Mouse (Mus musculus) stomach, embryonic 15.5 days (tissue): ENCODE data around the gene Pmf1. TPM values are rescaled to one million over a fixed set of nuclear protein-coding genes. Genes with fewer than 3 reads are reported as not detected.
A peak's percentile ranks its signal among the peaks of the same experiment; 100 is the strongest.
"Not testable (repeated sequence)": the region's sequence is repeated elsewhere in the genome, so short reads cannot be mapped to it uniquely, and the experiment has no call there.

Experiments used
- ATAC-seq: fragments of 200-750 bp; cut with Nextera tagmentation; 2 replicates; pipeline ENCODE4 v1.8.0; 2017; ENCODE audit warnings: low read depth, moderate number of reproducible peaks, moderate TSS enrichment; ENCODE audit not compliant: insufficient read depth, low FRiP score
- H3K27ac ChIP-seq: fragments of 300-500 bp; sonication (generic); 2 replicates; pipeline ENCODE4 v1.5.1; 2015; ENCODE audit warnings: mild to moderate bottlenecking, inconsistent platforms
- H3K27me3 ChIP-seq: fragments of 300-500 bp; sonication (generic); replicated peaks from 2 replicates; pipeline ENCODE4 v1.6.1; 2015; ENCODE audit warnings: inconsistent platforms
- H3K36me3 ChIP-seq: fragments of 300-500 bp; sonication (generic); 2 replicates; pipeline ENCODE4 v1.6.1; 2015; ENCODE audit warnings: inconsistent platforms
- H3K4me1 ChIP-seq: fragments of 300-500 bp; sonication (generic); 2 replicates; pipeline ENCODE4 v1.6.1; 2015; ENCODE audit warnings: inconsistent platforms
- H3K4me2 ChIP-seq: fragments of 300-500 bp; sonication (generic); 2 replicates; pipeline ENCODE4 v1.6.1; 2015; ENCODE audit warnings: mild to moderate bottlenecking, inconsistent platforms
- H3K4me3 ChIP-seq: fragments of 300-500 bp; sonication (generic); replicated peaks from 2 replicates; pipeline ENCODE4 v1.5.1; 2015; ENCODE audit warnings: inconsistent platforms
- H3K9ac ChIP-seq: fragments of 300-500 bp; sonication (generic); 2 replicates; pipeline ENCODE4 v1.6.1; 2015; ENCODE audit warnings: inconsistent platforms
- H3K9me3 ChIP-seq: fragments of 300-500 bp; sonication (generic); 2 replicates; pipeline ENCODE4 v1.6.1; 2016; ENCODE audit warnings: inconsistent platforms
- WGBS: fragments of 180-500 bp; shearing (Covaris S2); methylation state at CpG from one replicate; pipeline ENCODE4 v1.1.7; 2015; 5-methylcytosine and 5-hydroxymethylcytosine counted together
- polyA plus RNA-seq: library from polyadenylated mRNA; unstranded; fragments of >200 nt; fragmentation: Nextera tagmentation; extraction: Ambion mirVana; gene quantifications from 2 replicates; pipeline ENCODE4 v1.2.1, GENCODE M21; 2015

The Pmf1 gene
- polyA plus RNA-seq, 1 experiment from 2014 or later, result 115 TPM

- peaks cover 18% of the 10 kb centered on the region for H3K4me1 ChIP-seq
- H3K9me3 ChIP-seq, result no peaks in the 10 kb centered on the region
- peak overlapping the region; percentile 32 for H3K4me3 ChIP-seq
- H3K27ac ChIP-seq, result no peak overlapping the region
- H3K27me3 ChIP-seq, result no peaks in the 10 kb centered on the region
- WGBS, result 12% methylated on average over 29 of the region's 29 CpGs
- peak; percentile 65 for ATAC-seq
- no peaks in the 10 kb centered on the region for H3K36me3 ChIP-seq
- no peak overlapping the region for H3K9ac ChIP-seq
- H3K4me2 ChIP-seq, result peak overlapping the region; percentile 58
Measured at GRCm38 (mm10) chr3:88436395-88437201, 26.5 kb upstream of the Pmf1 start.

GRCm38 (mm10) chr3:88435515-88435914, 25.4 kb upstream of the Pmf1 start:
- H3K9me3 ChIP-seq, result no peaks in the 10 kb centered on the region
- H3K36me3 ChIP-seq, result no peaks in the 10 kb centered on the region
- H3K27me3 ChIP-seq, result no peaks in the 10 kb centered on the region
- H3K9ac ChIP-seq, result no peak overlapping the region
- WGBS, result 64% methylated on average over 10 of the region's 10 CpGs
- no peak overlapping the region for H3K4me3 ChIP-seq
- H3K27ac ChIP-seq, result no peak overlapping the region
- ATAC-seq, result 0 out of 2 replicates have a peak, but pooled peaks have one; percentile 37
- H3K4me1 ChIP-seq, result peaks cover 15% of the 10 kb centered on the region
- H3K4me2 ChIP-seq, result no peak overlapping the region

- H3K9me3 ChIP-seq, H3K27ac ChIP-seq, H3K27me3 ChIP-seq, H3K4me3 ChIP-seq, H3K36me3 ChIP-seq, H3K4me2 ChIP-seq, ATAC-seq, H3K9ac ChIP-seq: not testable (repeated sequence)
- H3K4me1 ChIP-seq, result peaks cover 11% of the 10 kb centered on the region
- WGBS, result 69% methylated on average over 8 of the region's 8 CpGs
Measured at GRCm38 (mm10) chr3:88428639-88429038, 18.5 kb upstream of the Pmf1 start.

DNA sequence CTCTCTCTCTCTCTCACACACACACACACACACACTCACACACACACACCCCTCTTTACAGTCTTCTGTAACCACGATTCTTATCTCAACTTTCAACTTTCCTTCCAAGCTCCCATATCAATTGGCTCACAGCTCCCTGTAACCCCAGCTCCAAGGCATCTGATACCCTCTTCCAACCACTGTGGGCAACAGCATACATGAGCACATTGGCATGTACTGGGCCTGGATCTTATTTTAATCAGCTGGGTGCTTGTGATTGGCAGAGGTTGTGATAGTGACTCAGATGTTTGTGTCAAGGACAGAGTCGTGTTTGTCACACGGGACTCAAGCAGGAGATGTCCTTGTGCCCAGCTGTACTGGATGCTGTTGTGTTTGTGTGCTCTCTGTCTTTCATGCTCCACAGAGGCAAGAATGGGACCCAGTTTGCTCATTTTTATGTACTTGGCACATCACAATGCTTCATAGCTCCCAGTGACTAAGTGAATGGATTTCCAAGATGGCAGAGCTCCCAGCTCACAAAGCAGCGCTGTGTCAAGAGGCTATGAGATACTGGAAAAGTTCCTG, 17.3 kb upstream of the Pmf1 start:
- Histone ChIP-seq H3K27me3 (no peaks in the 10 kb centered on the region), H3K9me3 (no peaks in the 10 kb centered on the region), H3K4me1 (peaks cover 20% of the 10 kb centered on the region), H3K4me2 (no peak overlapping the region), H3K4me3 (no peak overlapping the region), H3K27ac (no peak overlapping the region), H3K9ac (no peak overlapping the region), H3K36me3 (no peaks in the 10 kb centered on the region)
- WGBS, result 75% methylated on average over 4 of the region's 4 CpGs
- ATAC-seq, result no peak

DNA sequence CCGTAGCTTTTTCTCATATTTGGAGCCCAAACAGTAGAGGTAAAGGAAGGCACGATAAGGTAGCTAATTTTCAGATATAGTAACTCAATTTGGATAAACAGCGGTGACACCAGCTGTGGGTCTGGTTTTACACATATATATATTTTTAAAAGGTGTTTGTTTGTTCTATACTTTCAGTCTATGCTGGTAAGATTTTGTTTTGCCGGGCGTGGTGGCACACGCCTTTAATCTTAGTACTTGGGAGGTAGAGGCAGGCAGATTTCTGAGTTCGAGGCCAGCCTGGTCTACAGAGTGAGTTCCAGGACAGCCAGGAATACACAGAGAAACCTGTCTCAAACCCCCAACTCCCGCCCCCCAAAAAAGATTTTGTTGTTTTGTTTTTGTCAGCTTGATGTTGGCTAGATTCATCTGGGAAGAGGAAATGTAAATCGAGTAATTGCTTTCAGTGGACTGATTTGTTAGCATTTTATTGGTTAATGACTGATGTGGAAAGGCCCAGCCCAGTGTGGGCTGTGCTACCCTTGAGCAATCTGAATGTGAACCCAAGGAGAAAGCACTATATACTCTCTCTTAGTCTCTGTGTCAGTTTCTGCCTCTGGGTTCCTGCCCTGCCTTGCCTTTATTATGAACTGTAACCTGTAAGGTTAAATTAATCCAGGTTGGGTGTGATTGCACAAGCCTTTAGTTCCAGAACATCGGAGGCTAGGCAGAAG, 15.7 kb upstream of the Pmf1 start:
- 82% methylated on average over 10 of the region's 10 CpGs for WGBS
- H3K9me3 ChIP-seq, result no peaks in the 10 kb centered on the region
- H3K4me2 ChIP-seq, result peak overlapping the region; percentile 41
- H3K9ac ChIP-seq, result no peak overlapping the region
- H3K4me3 ChIP-seq, result no peak overlapping the region
- H3K4me1 ChIP-seq, result peaks cover 28% of the 10 kb centered on the region
- H3K36me3 ChIP-seq, result no peaks in the 10 kb centered on the region; the same call in 1 of the 2 replicates
- H3K27ac ChIP-seq, result no peak overlapping the region
- H3K27me3 ChIP-seq, result no peaks in the 10 kb centered on the region
- no peak for ATAC-seq

GRCm38 (mm10) chr3:88425330-88425689, 15.2 kb upstream of the Pmf1 start:
- no peaks in the 10 kb centered on the region for H3K9me3 ChIP-seq

DNA sequence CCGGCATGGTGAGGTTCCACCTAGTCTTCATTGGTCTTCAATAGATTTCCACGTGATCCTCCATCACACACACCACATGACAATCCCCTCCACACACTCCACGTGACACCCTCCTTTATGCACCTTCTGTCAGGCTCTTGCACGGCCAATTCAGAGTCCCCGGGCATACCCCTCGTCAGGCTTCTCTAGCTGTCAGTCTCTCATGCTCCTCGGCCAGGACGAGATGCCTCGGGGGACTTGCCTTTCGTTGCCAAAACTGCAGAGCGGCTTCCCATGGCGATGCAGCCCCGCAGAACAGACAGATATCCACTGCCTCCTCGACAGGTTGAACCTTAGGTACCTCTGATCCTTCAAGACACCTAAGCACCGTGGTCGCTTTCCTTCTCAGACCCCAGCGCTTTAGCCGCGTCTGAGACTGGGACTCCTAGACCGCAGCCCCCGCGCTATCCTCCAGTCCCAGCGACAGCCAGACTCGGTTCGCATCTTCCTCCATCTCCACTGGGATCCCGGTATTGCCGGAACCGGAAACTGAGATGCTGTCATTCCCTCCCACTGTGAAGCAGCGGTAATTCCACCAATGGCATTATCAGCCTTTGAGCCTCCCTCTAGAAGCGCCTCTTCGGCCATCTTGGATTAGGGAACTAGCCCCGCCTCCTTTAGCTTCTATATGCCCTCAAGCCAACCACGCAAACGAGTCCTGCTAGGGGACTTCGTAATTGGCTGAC, 14.6 kb upstream of the Pmf1 start, which contains the start of gene Slc25a44:
TSS of gene Slc25a44 (minus strand) at position 535 of the 725 bp plus-strand sequence.
- H3K4me2 ChIP-seq, result peak within 1 kb of the TSS; percentile 89
- no peaks in the 10 kb centered on the region for H3K27me3 ChIP-seq
- peak within 1 kb of the TSS; percentile 70 for H3K4me3 ChIP-seq
- 1% methylated on average over 35 of the region's 35 CpGs for WGBS
- ATAC-seq, result peak; percentile 99
- H3K4me1 ChIP-seq, result peaks cover 28% of the 10 kb centered on the region
- no peaks in the 10 kb centered on the region for H3K9me3 ChIP-seq
- H3K36me3 ChIP-seq, result peaks cover 10% of the 10 kb centered on the region; the same call in 1 of the 2 replicates
- peak within 1 kb of the TSS; percentile 26; the same call in 1 of the 2 replicates for H3K27ac ChIP-seq
- H3K9ac ChIP-seq, result peak within 1 kb of the TSS; percentile 55

More at GRCm38 (mm10) chr3:88425330-88425689, 15.2 kb upstream of the Pmf1 start:
- H3K9ac ChIP-seq, result no peak overlapping the region
- peak overlapping the region; percentile 70 for H3K4me3 ChIP-seq
- peak overlapping the region; percentile 26; the same call in 1 of the 2 replicates for H3K27ac ChIP-seq
- H3K27me3 ChIP-seq, result no peaks in the 10 kb centered on the region
- ATAC-seq, result no peak
- WGBS, result 13% methylated on average over 2 of the region's 2 CpGs
- peaks cover 5% of the 10 kb centered on the region; the same call in 1 of the 2 replicates for H3K36me3 ChIP-seq
- peak overlapping the region; percentile 41 for H3K4me2 ChIP-seq
- H3K4me1 ChIP-seq, result peaks cover 28% of the 10 kb centered on the region

DNA sequence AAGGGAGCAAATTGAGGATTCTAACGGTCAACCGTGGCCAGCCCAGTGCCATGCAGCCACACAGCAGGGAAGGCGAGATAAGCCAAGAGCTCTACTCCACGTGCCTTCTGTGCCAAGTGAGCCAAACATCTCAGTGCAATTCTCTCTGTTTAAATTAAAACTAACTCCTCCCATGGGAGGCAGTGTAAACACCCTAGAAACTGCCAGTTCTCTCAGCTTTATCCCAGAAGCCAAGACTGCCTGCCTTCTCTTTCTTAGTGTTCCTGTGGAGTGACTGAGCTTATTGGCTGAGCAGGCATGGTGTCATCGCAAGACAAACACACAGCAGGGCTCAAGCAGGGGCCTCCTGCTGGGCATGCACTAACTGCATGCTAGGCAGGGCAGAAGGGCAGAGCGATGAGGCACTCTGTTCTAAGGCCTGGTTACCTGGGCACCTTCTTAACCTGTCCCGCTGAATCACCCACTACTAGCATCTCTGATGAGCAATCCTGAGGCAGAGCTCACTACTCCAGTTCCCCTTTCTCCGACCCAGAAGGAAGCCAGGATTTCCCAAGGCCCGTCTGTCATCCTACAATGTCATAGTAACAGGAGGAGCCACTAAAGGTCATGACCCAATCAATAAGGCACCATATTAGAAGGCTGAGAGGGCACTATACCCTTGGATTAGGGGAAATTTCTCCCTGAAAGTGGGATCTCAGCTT, 12.0 kb upstream of the Pmf1 start:
- Histone ChIP-seq H3K9me3 (no peaks in the 10 kb centered on the region), H3K9ac (no peak overlapping the region), H3K27me3 (no peaks in the 10 kb centered on the region), H3K4me2 (peak overlapping the region; percentile 8; the same call in 1 of the 2 replicates), H3K27ac (peak overlapping the region; percentile 67), H3K36me3 (peaks cover 17% of the 10 kb centered on the region; the same call in 1 of the 2 replicates), H3K4me1 (peaks cover 28% of the 10 kb centered on the region), H3K4me3 (no peak overlapping the region)
- ATAC-seq, result peak; percentile 25
- WGBS, result 32% methylated on average over 9 of the region's 9 CpGs

DNA sequence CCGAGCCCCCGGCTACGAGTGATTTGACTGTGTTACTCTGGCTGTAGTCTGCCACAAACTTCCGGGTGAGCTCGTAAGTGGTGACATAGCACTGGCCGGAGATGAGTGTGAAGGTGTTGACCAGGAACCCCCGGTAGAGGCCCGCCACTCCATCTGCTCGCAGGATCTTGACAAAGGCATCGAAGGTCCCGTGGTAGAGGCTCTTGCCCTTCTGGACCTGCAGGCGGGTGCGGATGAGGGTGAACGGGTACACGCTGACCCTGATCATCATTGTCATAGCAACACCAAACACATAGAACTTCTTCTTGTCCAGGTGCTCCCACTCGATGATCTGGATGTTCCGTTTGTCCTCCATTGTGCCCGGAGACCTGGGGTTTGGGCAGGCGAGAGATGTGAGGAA, 10.6 kb upstream of the Pmf1 start:
- Histone ChIP-seq H3K4me3 (no peak overlapping the region), H3K4me2 (no peak overlapping the region), H3K27ac (no peak overlapping the region), H3K9ac (no peak overlapping the region), H3K36me3 (peaks cover 23% of the 10 kb centered on the region; the same call in 1 of the 2 replicates), H3K4me1 (peaks cover 28% of the 10 kb centered on the region), H3K9me3 (no peaks in the 10 kb centered on the region), H3K27me3 (no peaks in the 10 kb centered on the region)
- no peak for ATAC-seq
- 94% methylated on average over 19 of the region's 19 CpGs for WGBS

GRCm38 (mm10) chr3:88418016-88418415, 7.9 kb upstream of the Pmf1 start:
- Histone ChIP-seq H3K9ac (no peak overlapping the region), H3K9me3 (no peaks in the 10 kb centered on the region), H3K4me3 (no peak overlapping the region), H3K4me1 (peaks cover 12% of the 10 kb centered on the region; the same call in 1 of the 2 replicates), H3K4me2 (no peak overlapping the region), H3K36me3 (peaks cover 26% of the 10 kb centered on the region; the same call in 1 of the 2 replicates), H3K27ac (no peak overlapping the region), H3K27me3 (no peaks in the 10 kb centered on the region)
- no peak for ATAC-seq
- WGBS, result 73% methylated on average over 6 of the region's 6 CpGs

DNA sequence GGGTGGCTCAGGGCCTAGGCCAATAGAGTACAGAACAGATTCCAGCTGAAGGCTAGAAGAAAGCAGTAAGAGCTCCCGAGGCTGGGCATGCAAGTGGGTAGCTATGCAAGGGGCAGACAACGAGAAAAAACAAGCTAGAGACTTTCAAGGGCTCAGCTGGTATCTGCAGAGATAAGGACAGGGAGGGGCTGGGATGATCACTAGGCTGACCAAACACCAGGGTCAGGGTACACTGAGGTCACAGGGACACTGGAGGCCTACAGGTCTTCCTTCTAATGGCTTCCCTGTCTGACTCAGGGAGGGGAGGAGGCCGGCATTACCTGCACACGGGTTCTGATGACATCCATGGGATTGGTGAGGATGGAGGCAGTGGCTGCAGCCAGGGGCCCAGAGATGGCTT, 5.5 kb upstream of the Pmf1 start:
- Histone ChIP-seq H3K9me3 (no peaks in the 10 kb centered on the region), H3K4me2 (no peak overlapping the region), H3K27ac (no peak overlapping the region), H3K4me1 (no peaks in the 10 kb centered on the region), H3K36me3 (peaks cover 32% of the 10 kb centered on the region), H3K27me3 (no peaks in the 10 kb centered on the region), H3K4me3 (no peak overlapping the region), H3K9ac (no peak overlapping the region)
- ATAC-seq, result no peak
- 71% methylated on average over 4 of the region's 4 CpGs for WGBS
